Mouse (Mus musculus) thymus, adult 2 months (tissue): ENCODE data around the gene Nde1. TPM values are rescaled to one million over a fixed set of nuclear protein-coding genes. Genes with fewer than 3 reads are reported as not detected.
A peak's percentile ranks its signal among the peaks of the same experiment; 100 is the strongest.

ENCODE experiments used
- DNase-seq: peaks from one replicate; pipeline ENCODE4 v3.0.0; 2021
- H3K27ac ChIP-seq: fragments of 200-500 bp; 2 replicates; pipeline ENCODE4 v1.5.1; 2012; ENCODE audit warnings: low read length, control low read depth; ENCODE audit not compliant: control insufficient read depth, insufficient read depth
- H3K27me3 ChIP-seq: fragments of 200-500 bp; 2 replicates; pipeline ENCODE4 v1.6.1; 2012; ENCODE audit warnings: mild to moderate bottlenecking, low read length, moderate library complexity, mixed read lengths; ENCODE audit not compliant: control insufficient read depth, insufficient read depth
- H3K36me3 ChIP-seq: fragments of 200-500 bp; 2 replicates; pipeline ENCODE4 v1.6.1; 2012; ENCODE audit warnings: mild to moderate bottlenecking, low read length, moderate library complexity; ENCODE audit not compliant: control insufficient read depth, insufficient read depth
- H3K4me1 ChIP-seq: fragments of 200-500 bp; replicated peaks from 2 replicates; pipeline ENCODE4 v1.6.1; 2012; ENCODE audit warnings: low read length; ENCODE audit not compliant: control insufficient read depth, insufficient read depth
- H3K4me3 ChIP-seq: fragments of 200-500 bp; 2 replicates; pipeline ENCODE4 v1.5.1; 2012; ENCODE audit warnings: mild to moderate bottlenecking, low read length, control low read depth, moderate library complexity; ENCODE audit not compliant: control insufficient read depth, insufficient read depth
- CTCF ChIP-seq: fragments of 200-500 bp; IDR thresholded peaks from 2 replicates; pipeline ENCODE4 v1.5.1; 2012; ENCODE audit warnings: mild to moderate bottlenecking, control low read depth, low read length, moderate library complexity, borderline replicate concordance; ENCODE audit not compliant: control insufficient read depth, poor library complexity, insufficient read depth; ENCODE audit errors: extremely low read depth
- POLR2A ChIP-seq: fragments of 200-500 bp; IDR thresholded peaks from 2 replicates; pipeline ENCODE4 v1.6.1; 2012; ENCODE audit warnings: mild to moderate bottlenecking, low read length, control low read depth, moderate library complexity; ENCODE audit not compliant: control insufficient read depth, poor library complexity, insufficient read depth; ENCODE audit errors: extremely low read depth
- WGBS: fragments of 180-500 bp; shearing (Covaris S2); methylation state at CpG from one replicate; pipeline ENCODE4 v1.1.7; 2018; 5-methylcytosine and 5-hydroxymethylcytosine counted together
- polyA plus RNA-seq: library from polyadenylated mRNA; depleted of rRNA; stranded (reverse); fragments of >200 nt; gene quantifications from 2 replicates; pipeline ENCODE4 v1.2.3, GENCODE M21; 2012; rRNA removed

Nde1 gene
- 108 and 128 TPM in 2 replicates for polyA plus RNA-seq

- Histone ChIP-seq H3K36me3 (no peaks in the 10 kb centered on the region), H3K4me3 (peak within 1 kb of the TSS; percentile 78), H3K27me3 (no peaks in the 10 kb centered on the region), H3K4me1 (peaks cover 5% of the 10 kb centered on the region; the same call in 1 of the 2 replicates), H3K27ac (peak within 1 kb of the TSS; percentile 69)
- peak; percentile 96 for TF ChIP-seq POLR2A
- TF ChIP-seq CTCF = 0 out of 2 replicates have a peak, but pooled peaks have one; percentile 50
- peak; percentile 91 for DNase-seq
- WGBS = under 1% methylated on average over 43 of the region's 43 CpGs
Observed at GRCm38 (mm10) chr16:14162988-14163416, at the start of gene Nde1, which contains the start of gene Marf1. Nde1 (plus strand) TSS chr16:14163275. Marf1 (minus strand) TSS chr16:14163351.

- H3K36me3 ChIP-seq = peaks cover 43% of the 10 kb centered on the region
- H3K4me1 ChIP-seq = no peaks in the 10 kb centered on the region
- no peak for DNase-seq
- no peak overlapping the region for H3K4me3 ChIP-seq
- H3K27ac ChIP-seq = no peak overlapping the region
- TF ChIP-seq CTCF (no peak), POLR2A (no peak)
- WGBS = 84% methylated on average over 2 of the region's 2 CpGs
- H3K27me3 ChIP-seq = no peaks in the 10 kb centered on the region
Observed at GRCm38 (mm10) chr16:14117299-14117698, 45.8 kb upstream of the Nde1 start.

GRCm38 (mm10) chr16:14120941-14121340, 42.1 kb upstream of the Nde1 start:
- H3K36me3 ChIP-seq = peaks cover 30% of the 10 kb centered on the region
- WGBS = 95% methylated on average over 5 of the region's 5 CpGs
- H3K4me1 ChIP-seq = no peaks in the 10 kb centered on the region
- no peak for DNase-seq
- H3K27me3 ChIP-seq = no peaks in the 10 kb centered on the region
- H3K27ac ChIP-seq = no peak overlapping the region
- no peak overlapping the region for H3K4me3 ChIP-seq
- TF ChIP-seq CTCF = no peak
- no peak for TF ChIP-seq POLR2A

- no peak for DNase-seq
- no peak overlapping the region for H3K4me3 ChIP-seq
- H3K27ac ChIP-seq = no peak overlapping the region
- no peaks in the 10 kb centered on the region for H3K4me1 ChIP-seq
- no peaks in the 10 kb centered on the region for H3K27me3 ChIP-seq
- TF ChIP-seq POLR2A = no peak
- TF ChIP-seq CTCF = no peak
- WGBS = 98% methylated on average over 7 of the region's 7 CpGs
- peaks cover 31% of the 10 kb centered on the region for H3K36me3 ChIP-seq
Observed at GRCm38 (mm10) chr16:14121563-14121962, 41.5 kb upstream of the Nde1 start.

- no peaks in the 10 kb centered on the region for H3K4me1 ChIP-seq
- H3K4me3 ChIP-seq = no peak overlapping the region
- no peak overlapping the region for H3K27ac ChIP-seq
- H3K36me3 ChIP-seq = peaks cover 34% of the 10 kb centered on the region
- DNase-seq = no peak
- TF ChIP-seq CTCF (no peak), POLR2A (no peak)
- no peaks in the 10 kb centered on the region for H3K27me3 ChIP-seq
Observed at GRCm38 (mm10) chr16:14122586-14122985, 40.5 kb upstream of the Nde1 start.

GRCm38 (mm10) chr16:14123901-14124300, 39.2 kb upstream of the Nde1 start:
- Histone ChIP-seq H3K4me1 (no peaks in the 10 kb centered on the region), H3K27ac (no peak overlapping the region), H3K4me3 (no peak overlapping the region), H3K27me3 (no peaks in the 10 kb centered on the region), H3K36me3 (peaks cover 42% of the 10 kb centered on the region)
- WGBS = 97% methylated on average over 2 of the region's 2 CpGs
- no peak for TF ChIP-seq POLR2A
- TF ChIP-seq CTCF = no peak
- no peak for DNase-seq

- TF ChIP-seq CTCF (no peak), POLR2A (no peak)
- WGBS = 99% methylated on average over 7 of the region's 7 CpGs
- Histone ChIP-seq H3K4me1 (no peaks in the 10 kb centered on the region), H3K4me3 (no peak overlapping the region), H3K27me3 (no peaks in the 10 kb centered on the region), H3K36me3 (peaks cover 50% of the 10 kb centered on the region), H3K27ac (no peak overlapping the region)
- DNase-seq = no peak
Observed at GRCm38 (mm10) chr16:14124709-14125108, 38.4 kb upstream of the Nde1 start.
